Mouse (Mus musculus): ENCODE measurements around the gene Wwc2.

GRCm38 (mm10) chr8:47851824-47852502 lies 138.8 kb downstream of the Wwc2 start:
- TF ChIP-seq TAL1 (IDR thresholded peaks at IDR 0.05; ENCODE audit: low read length) (no peak), GATA1 (IDR thresholded peaks at IDR 0.05; ENCODE audit: low read length) (no peak)

Data from erythroblast, embryonic 14.5 days (primary cell).